Mouse (Mus musculus) CH12.LX (cell line): ENCODE measurements around the gene Pdgfa. TPM values are rescaled to one million over a fixed set of nuclear protein-coding genes. Genes with fewer than 3 reads are reported as not detected.
A peak's percentile ranks its signal among the peaks of the same experiment; 100 is the strongest.

Source experiments
- DNase-seq: peaks from one replicate; pipeline ENCODE4 v3.0.0-alpha.2; 2013; ENCODE audit errors: extremely low read depth
- H3K27ac ChIP-seq: 2 replicates; pipeline ENCODE4 v1.5.1; 2012; ENCODE audit warnings: low read depth, mild to moderate bottlenecking, control low read depth, moderate library complexity; ENCODE audit not compliant: insufficient read depth
- H3K27me3 ChIP-seq: replicated peaks from 2 replicates; pipeline ENCODE3; 2012; ENCODE audit warnings: inconsistent platforms
- H3K36me3 ChIP-seq, 2 experiments: replicated peaks in 1 of 2; 2 replicates each; pipeline versions ENCODE3 to v1.6.1; 2012; ENCODE audit warnings: inconsistent platforms in 1 of 2, low read length in 1 of 2, mild to moderate bottlenecking in 1 of 2, mixed read lengths in 1 of 2, moderate library complexity in 1 of 2; ENCODE audit not compliant: control insufficient read depth in 1 of 2, insufficient read depth in 1 of 2
- H3K4me1 ChIP-seq, 2 experiments: 2 replicates each; pipeline ENCODE4 v1.6.1; 2012; ENCODE audit warnings: inconsistent platforms in 1 of 2, moderate library complexity in 1 of 2; ENCODE audit not compliant: insufficient read depth in 2 of 2, control insufficient read depth in 1 of 2
- H3K4me2 ChIP-seq: 2 replicates; pipeline ENCODE4 v1.6.1; 2012; ENCODE audit warnings: low read depth, mild to moderate bottlenecking, control low read depth; ENCODE audit not compliant: poor library complexity, insufficient read depth, severe bottlenecking
- H3K4me3 ChIP-seq, 3 experiments: fragments of 150-350 bp in 1 of 3; sonication (generic) in 1 of 3; replicated peaks in 1 of 3; 2 replicates each; pipeline versions ENCODE3 to v1.5.1; 2011 to 2012; ENCODE audit warnings: low read depth in 2 of 3, low read length in 2 of 3, mild to moderate bottlenecking in 2 of 3, moderate library complexity in 2 of 3, control low read depth in 1 of 3, improper control_type of control experiment in 1 of 3, inconsistent platforms in 1 of 3, mixed read lengths in 1 of 3; ENCODE audit not compliant: poor library complexity in 1 of 3
- H3K79me2 ChIP-seq: replicated peaks from 2 replicates; pipeline ENCODE4 v1.6.1; 2012; ENCODE audit warnings: mild to moderate bottlenecking, moderate library complexity; ENCODE audit not compliant: control insufficient read depth, poor library complexity, insufficient read depth, severe bottlenecking; ENCODE audit errors: extremely low read depth
- H3K9ac ChIP-seq: 2 replicates; pipeline ENCODE4 v1.6.1; 2012; ENCODE audit warnings: low read depth, mild to moderate bottlenecking, control low read depth, moderate library complexity; ENCODE audit not compliant: insufficient read depth
- H3K9me3 ChIP-seq: replicated peaks from 2 replicates; pipeline ENCODE3; 2012; ENCODE audit warnings: low read length, inconsistent platforms, mixed read lengths
- BHLHE40 ChIP-seq: IDR thresholded peaks from 2 replicates; pipeline ENCODE4 v1.6.1; 2011; ENCODE audit warnings: mild to moderate bottlenecking, low read depth, low read length, improper control_type of control experiment
- CHD1 ChIP-seq: IDR thresholded peaks from 2 replicates; pipeline ENCODE4 v1.6.1; 2012; ENCODE audit warnings: low read depth, low read length, improper control_type of control experiment, inconsistent platforms
- CHD2 ChIP-seq: IDR thresholded peaks from 2 replicates; pipeline ENCODE4 v1.6.1; 2011; ENCODE audit warnings: low read length, improper control_type of control experiment
- E2F4 ChIP-seq: IDR thresholded peaks from 2 replicates; pipeline ENCODE4 v1.6.1; 2011; ENCODE audit warnings: low read depth, low read length, improper control_type of control experiment; ENCODE audit not compliant: insufficient replicate concordance
- ELF1 ChIP-seq: IDR thresholded peaks from 2 replicates; pipeline ENCODE4 v1.6.1; 2014; ENCODE audit warnings: low read depth, mild to moderate bottlenecking, inconsistent platforms, low read length, improper control_type of control experiment
- EP300 ChIP-seq: IDR thresholded peaks from 2 replicates; pipeline ENCODE4 v1.6.1; 2011; ENCODE audit warnings: low read length, improper control_type of control experiment
- ETS1 ChIP-seq: conservative IDR thresholded peaks from 2 replicates; pipeline ENCODE4 v1.6.1; 2012; ENCODE audit warnings: low read depth, mild to moderate bottlenecking, inconsistent platforms, low read length, improper control_type of control experiment, moderate library complexity
- GABPA ChIP-seq: IDR thresholded peaks from 2 replicates; pipeline ENCODE4 v1.6.1; 2012; ENCODE audit warnings: low read depth, low read length, improper control_type of control experiment, inconsistent platforms; ENCODE audit not compliant: insufficient replicate concordance
- HCFC1 ChIP-seq: IDR thresholded peaks from 2 replicates; pipeline ENCODE4 v1.6.1; 2012; ENCODE audit warnings: low read depth, mild to moderate bottlenecking, inconsistent platforms, low read length, improper control_type of control experiment
- IRF4 ChIP-seq: IDR thresholded peaks from 2 replicates; pipeline ENCODE4 v1.6.1; 2014; ENCODE audit warnings: low read depth, mild to moderate bottlenecking, inconsistent platforms, low read length, improper control_type of control experiment
- JUND ChIP-seq: conservative IDR thresholded peaks from 2 replicates; pipeline ENCODE4 v1.6.1; 2011; ENCODE audit warnings: low read depth, low read length, improper control_type of control experiment
- MAFK ChIP-seq: IDR thresholded peaks from 2 replicates; pipeline ENCODE4 v1.6.1; 2011; ENCODE audit warnings: low read length, improper control_type of control experiment; ENCODE audit not compliant: insufficient replicate concordance
- MAZ ChIP-seq: IDR thresholded peaks from 2 replicates; pipeline ENCODE4 v1.6.1; 2012; ENCODE audit warnings: low read depth, mild to moderate bottlenecking, inconsistent platforms, low read length, improper control_type of control experiment, moderate library complexity
- MEF2A ChIP-seq: IDR thresholded peaks from 2 replicates; pipeline ENCODE4 v1.6.1; 2014; ENCODE audit warnings: low read depth, mild to moderate bottlenecking, inconsistent platforms, low read length, improper control_type of control experiment, borderline replicate concordance
- MXI1 ChIP-seq: IDR thresholded peaks from 2 replicates; pipeline ENCODE4 v1.6.1; 2011; ENCODE audit warnings: mild to moderate bottlenecking, low read depth, low read length, improper control_type of control experiment
- MYC ChIP-seq: IDR thresholded peaks from 2 replicates; pipeline ENCODE4 v1.6.1; 2011; ENCODE audit warnings: low read depth, mild to moderate bottlenecking, improper control_type of control experiment, low read length
- NELFE ChIP-seq: IDR thresholded peaks from 2 replicates; pipeline ENCODE4 v1.6.1; 2011; ENCODE audit warnings: low read depth, low read length, improper control_type of control experiment
- POLR2AphosphoS2 ChIP-seq: IDR thresholded peaks from 2 replicates; pipeline ENCODE4 v1.6.1; 2011; ENCODE audit warnings: low read depth, low read length, improper control_type of control experiment
- RAD21 ChIP-seq: IDR thresholded peaks from 2 replicates; pipeline ENCODE4 v1.6.1; 2011; ENCODE audit warnings: low read depth, mild to moderate bottlenecking, low read length, improper control_type of control experiment, moderate library complexity
- RCOR1 ChIP-seq: conservative IDR thresholded peaks from 2 replicates; pipeline ENCODE4 v1.6.1; 2012; ENCODE audit warnings: low read depth, mild to moderate bottlenecking, inconsistent platforms, low read length, improper control_type of control experiment
- SIN3A ChIP-seq: IDR thresholded peaks from 2 replicates; pipeline ENCODE4 v1.6.1; 2012; ENCODE audit warnings: low read length, improper control_type of control experiment, inconsistent platforms
- SMC3 ChIP-seq: IDR thresholded peaks from 2 replicates; pipeline ENCODE4 v1.6.1; 2011; ENCODE audit warnings: low read depth, low read length, improper control_type of control experiment
- TBP ChIP-seq: conservative IDR thresholded peaks from 2 replicates; pipeline ENCODE4 v1.6.1; 2011; ENCODE audit warnings: low read depth, low read length, improper control_type of control experiment
- TCF12 ChIP-seq: IDR thresholded peaks from 2 replicates; pipeline ENCODE4 v1.6.1; 2014; ENCODE audit warnings: low read depth, mild to moderate bottlenecking, inconsistent platforms, low read length, improper control_type of control experiment
- UBTF ChIP-seq: IDR thresholded peaks from 2 replicates; pipeline ENCODE4 v1.6.1; 2012; ENCODE audit warnings: low read depth, mild to moderate bottlenecking, inconsistent platforms, low read length, improper control_type of control experiment, moderate library complexity
- USF1 ChIP-seq: IDR thresholded peaks from 2 replicates; pipeline ENCODE4 v1.6.1; 2014; ENCODE audit warnings: low read depth, mild to moderate bottlenecking, inconsistent platforms, low read length, improper control_type of control experiment
- USF2 ChIP-seq: conservative IDR thresholded peaks from 2 replicates; pipeline ENCODE4 v1.6.1; 2011; ENCODE audit warnings: low read depth, low read length, improper control_type of control experiment
- ZKSCAN1 ChIP-seq: IDR thresholded peaks from 2 replicates; pipeline ENCODE4 v1.6.1; 2012; ENCODE audit warnings: low read depth, inconsistent platforms, low read length, improper control_type of control experiment, borderline replicate concordance
- dilution Hi-C: fragments of 300-500 bp; cut with MboI; formaldehyde crosslinking; loops from 2 replicates; pipeline ENCODE4 v1.14.3; 2020; ENCODE audit warnings: low sequenced_read_pairs; ENCODE audit not compliant: extremely low pct_unique_long_range_greater_than_20kb, extremely low pct_ligation_motif_present
- in situ Hi-C: fragments of 300-500 bp; cut with MboI; formaldehyde crosslinking; loops from 3 replicates; pipeline ENCODE4 v1.14.3; 2019; ENCODE audit warnings: low sequenced_read_pairs, low pct_ligation_motif_present, low pct_unique_long_range_greater_than_20kb, mixed read lengths
- polyA plus RNA-seq: library from polyadenylated mRNA; unstranded; fragments of >175 nt; gene quantifications from 2 replicates; pipeline ENCODE4 v1.2.1, GENCODE M21; 2012; ENCODE audit warnings: low read depth; ENCODE audit not compliant: insufficient read length
- total RNA-seq, 2 experiments: library from RNA; depleted of rRNA; stranded (reverse); fragments of 300-350 nt in 1 of 2; fragments of >200 nt in 1 of 2; gene quantifications; 2 replicates each; pipeline ENCODE4 v1.2.3; 2012 to 2014

Gene Pdgfa
- total and polyA plus RNA-seq, 3 experiments, result 26.5 to 30.7 (median 27.5) TPM

DNA sequence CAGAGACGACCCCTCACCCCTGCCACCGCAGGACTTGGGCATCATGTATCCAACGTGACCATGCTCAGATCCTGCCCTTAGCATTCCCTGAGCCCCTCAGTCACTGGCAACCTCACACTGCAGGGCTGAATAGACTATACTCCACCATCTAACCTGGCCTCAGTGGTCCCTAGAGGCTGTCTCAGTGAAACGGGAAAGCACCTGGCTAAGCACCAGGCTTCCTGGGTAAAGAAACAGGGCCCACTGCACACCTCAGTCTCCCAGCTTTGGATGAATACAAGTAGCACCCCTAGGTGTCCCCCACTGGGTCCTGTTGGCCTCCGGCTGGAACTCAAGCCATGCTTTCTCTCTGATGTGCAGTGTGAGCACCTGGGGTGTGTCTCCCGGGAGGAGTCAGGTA, 23.7 kb downstream of the Pdgfa start:
- H3K4me2 ChIP-seq, result peak overlapping the region; percentile 8; the same call in 1 of the 2 replicates
- H3K4me1 ChIP-seq, result peaks cover 56 to 80% of the 10 kb centered on the region in 2 experiments
- H3K79me2 ChIP-seq, result no peaks in the 10 kb centered on the region
- TF ChIP-seq RCOR1 (no peak), TCF12 (0 out of 2 replicates have a peak, but pooled peaks have one; percentile 36), EP300 (peak; percentile 53; the same call in 1 of the 2 replicates), HCFC1 (no peak), POLR2AphosphoS2 (no peak), MXI1 (no peak), ETS1 (peak; percentile 36), SIN3A (no peak), MYC (0 out of 2 replicates have a peak, but pooled peaks have one; percentile 21), MAFK (no peak), ELF1 (0 out of 2 replicates have a peak, but pooled peaks have one; percentile 19), NELFE (peak; percentile 26; the same call in 1 of the 2 replicates), BHLHE40 (peak; percentile 25; the same call in 1 of the 2 replicates), IRF4 (peak; percentile 28; the same call in 1 of the 2 replicates), GABPA (no peak)
- peaks cover 16 to 37% of the 10 kb centered on the region in 2 experiments for H3K36me3 ChIP-seq
- H3K27ac ChIP-seq, result peak overlapping the region; percentile 27
- no peaks in the 10 kb centered on the region for H3K9me3 ChIP-seq
- DNase-seq, result no peak
- in situ Hi-C loops (no loop called here), dilution Hi-C loops (no loop called here)
- H3K9ac ChIP-seq, result no peak overlapping the region
- peak overlapping the region in 1 of 3 experiments; percentile 26 for H3K4me3 ChIP-seq
- H3K27me3 ChIP-seq, result no peaks in the 10 kb centered on the region

DNA sequence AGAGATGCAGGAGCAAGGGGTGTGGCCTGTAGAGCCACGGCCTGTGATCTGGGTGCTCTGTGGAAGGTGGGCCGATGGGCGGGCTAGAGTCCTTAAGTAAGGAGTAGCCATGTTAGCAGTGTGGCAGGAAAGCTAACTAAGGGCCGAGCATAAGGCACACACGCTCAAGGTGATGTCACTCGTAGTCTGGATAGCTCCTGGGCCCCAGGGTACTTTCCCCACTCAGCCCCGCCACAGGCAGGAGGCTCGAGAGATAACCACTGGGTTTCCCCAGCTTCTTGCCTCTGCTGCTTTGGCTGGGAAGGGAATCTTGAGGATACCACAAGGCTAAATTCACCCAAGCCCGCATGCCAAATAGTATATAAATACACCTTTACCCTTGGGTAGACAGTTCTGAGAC, 25.8 kb downstream of the Pdgfa start:
- dilution Hi-C loops, result no loop called here
- in situ Hi-C loops, result no loop called here
- Histone ChIP-seq H3K36me3 (peaks cover 4 to 17% of the 10 kb centered on the region in 2 experiments), H3K79me2 (no peaks in the 10 kb centered on the region), H3K27ac (peak overlapping the region; percentile 96), H3K27me3 (no peaks in the 10 kb centered on the region), H3K9ac (peak overlapping the region; percentile 8; the same call in 1 of the 2 replicates), H3K4me1 (peaks cover 53 to 64% of the 10 kb centered on the region in 2 experiments), H3K9me3 (no peaks in the 10 kb centered on the region), H3K4me3 (peak overlapping the region in 2 of 3 experiments; percentile 7 to 21), H3K4me2 (peak overlapping the region; percentile 23; the same call in 1 of the 2 replicates)
- peak; percentile 90 for DNase-seq
- TF ChIP-seq NELFE, result peak; percentile 36; the same call in 1 of the 2 replicates
- TF ChIP-seq MXI1, result peak; percentile 80
- peak; percentile 26; the same call in 1 of the 2 replicates for TF ChIP-seq SMC3
- TF ChIP-seq SIN3A, result peak; percentile 71; the same call in 1 of the 2 replicates
- TF ChIP-seq MAZ, result peak; percentile 95
- no peak for TF ChIP-seq USF2
- TF ChIP-seq MEF2A, result peak; percentile 95
- no peak for TF ChIP-seq UBTF
- peak; percentile 80; the same call in 1 of the 2 replicates for TF ChIP-seq MYC
- peak; percentile 58; the same call in 1 of the 2 replicates for TF ChIP-seq E2F4
- TF ChIP-seq JUND, result peak; percentile 77
- peak; percentile 81 for TF ChIP-seq TCF12
- TF ChIP-seq MAFK, result peak; percentile 64; the same call in 1 of the 2 replicates
- no peak for TF ChIP-seq TBP
- no peak for TF ChIP-seq GABPA
- TF ChIP-seq IRF4, result peak; percentile 85
- TF ChIP-seq CHD2, result peak; percentile 77
- TF ChIP-seq POLR2AphosphoS2, result no peak
- peak; percentile 92 for TF ChIP-seq ETS1
- peak; percentile 88 for TF ChIP-seq BHLHE40
- TF ChIP-seq USF1, result no peak
- TF ChIP-seq RAD21, result no peak; the same call in none of the 2 replicates
- 0 out of 2 replicates have a peak, but pooled peaks have one; percentile 55 for TF ChIP-seq CHD1
- peak; percentile 87 for TF ChIP-seq RCOR1
- TF ChIP-seq ZKSCAN1, result no peak
